Mouse (Mus musculus): ENCODE measurements around the gene Erich3. TPM values are rescaled to one million over a fixed set of nuclear protein-coding genes. Genes with fewer than 3 reads are reported as not detected.
"Not testable (repeated sequence)": the region's sequence is repeated elsewhere in the genome, so short reads cannot be mapped to it uniquely, and the experiment has no call there.

The Erich3 gene
- polyA plus RNA-seq (2015; fragmentation: Nextera tagmentation; extraction: Ambion mirVana), result not detected in 2 replicates

DNA sequence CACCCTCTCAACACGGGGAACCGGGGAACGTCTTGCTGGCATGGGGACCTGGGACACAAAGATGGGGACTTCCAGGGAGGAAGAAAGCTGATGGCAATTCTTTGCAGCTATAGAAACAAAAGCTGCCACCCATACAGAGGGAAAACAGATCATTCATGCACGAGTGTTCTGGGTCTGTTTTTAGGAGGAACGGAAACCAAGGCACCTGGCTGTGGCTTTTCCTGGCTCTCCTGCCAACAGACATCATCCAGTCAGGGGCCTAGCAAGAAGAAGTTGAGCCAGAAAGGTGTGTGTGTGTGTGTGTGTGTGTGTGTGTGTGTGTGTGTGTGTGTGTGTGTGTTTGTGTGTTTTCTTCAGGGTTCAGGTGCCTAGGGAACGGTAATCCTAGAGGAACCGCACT is at the start of gene Erich3:
Gene Erich3 (plus strand): TSS at position 315 of the 400 bp plus-strand sequence.
- H3K9ac ChIP-seq, result no peak within 1 kb of the TSS
- H3K27me3 ChIP-seq, result peaks cover 31% of the 10 kb centered on the region
- no peak for ATAC-seq (ENCODE audit: insufficient read depth)
- H3K4me1 ChIP-seq (replicated peaks), result no peaks in the 10 kb centered on the region
- no peak within 1 kb of the TSS for H3K27ac ChIP-seq (replicated peaks)
- no peaks in the 10 kb centered on the region for H3K9me3 ChIP-seq (replicated peaks)
- 29% methylated on average over 7 of the region's 7 CpGs for WGBS (ENCODE audit: insufficient replicate concordance)
- no peak within 1 kb of the TSS for H3K4me3 ChIP-seq (replicated peaks)
- no peaks in the 10 kb centered on the region for H3K36me3 ChIP-seq (replicated peaks)
- no peak within 1 kb of the TSS; the same call in 1 of the 2 replicates for H3K4me2 ChIP-seq

DNA sequence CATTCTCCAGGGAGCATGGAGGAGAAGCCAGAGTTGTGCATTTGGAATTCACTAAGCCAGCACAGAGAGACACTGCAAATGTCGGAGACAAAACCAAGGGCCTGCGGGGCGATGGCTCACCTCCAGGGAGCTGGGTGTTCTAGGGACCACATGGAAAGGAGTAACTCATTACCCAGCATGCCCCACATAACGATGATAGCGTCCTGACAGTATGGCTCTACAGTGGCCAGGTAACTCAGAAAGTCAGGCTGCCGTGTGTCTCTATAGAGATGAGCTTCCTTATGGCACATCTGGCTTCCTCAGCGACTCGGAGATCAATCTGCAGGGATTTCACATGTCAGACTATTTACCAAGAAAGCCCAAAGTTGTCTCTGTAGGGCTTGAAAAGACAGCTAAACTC is 48.9 kb upstream of the Erich3 start:
- no peaks in the 10 kb centered on the region for H3K27me3 ChIP-seq
- no peak overlapping the region for H3K9ac ChIP-seq
- H3K36me3 ChIP-seq (replicated peaks), result peaks cover 22% of the 10 kb centered on the region
- no peak overlapping the region for H3K4me3 ChIP-seq (replicated peaks)
- H3K27ac ChIP-seq (replicated peaks), result no peak overlapping the region
- H3K9me3 ChIP-seq (replicated peaks), result no peaks in the 10 kb centered on the region
- no peak for ATAC-seq (ENCODE audit: insufficient read depth)
- H3K4me1 ChIP-seq (replicated peaks), result no peaks in the 10 kb centered on the region
- WGBS (ENCODE audit: insufficient replicate concordance), result 75% methylated on average over 8 of the region's 8 CpGs
- H3K4me2 ChIP-seq, result no peak overlapping the region

GRCm38 (mm10) chr3:154615304-154615703 is 48.4 kb upstream of the Erich3 start:
- H3K27me3 ChIP-seq, result no peaks in the 10 kb centered on the region
- H3K4me3 ChIP-seq (replicated peaks), result no peak overlapping the region
- no peak overlapping the region for H3K27ac ChIP-seq (replicated peaks)
- H3K9ac ChIP-seq, result no peak overlapping the region
- no peaks in the 10 kb centered on the region for H3K4me1 ChIP-seq (replicated peaks)
- H3K36me3 ChIP-seq (replicated peaks), result peaks cover 22% of the 10 kb centered on the region
- 72% methylated on average over 7 of the region's 7 CpGs for WGBS (ENCODE audit: insufficient replicate concordance)
- H3K9me3 ChIP-seq (replicated peaks), result no peaks in the 10 kb centered on the region
- ATAC-seq (ENCODE audit: insufficient read depth), result no peak
- no peak overlapping the region for H3K4me2 ChIP-seq

- Histone ChIP-seq H3K27me3 (no peaks in the 10 kb centered on the region), H3K27ac (replicated peaks) (no peak overlapping the region), H3K4me1 (replicated peaks) (no peaks in the 10 kb centered on the region), H3K9ac (no peak overlapping the region), H3K4me3 (replicated peaks) (no peak overlapping the region), H3K9me3 (replicated peaks) (no peaks in the 10 kb centered on the region), H3K36me3 (replicated peaks) (peaks cover 20% of the 10 kb centered on the region), H3K4me2 (no peak overlapping the region)
- no peak for ATAC-seq (ENCODE audit: insufficient read depth)
- 58% methylated on average over 4 of the region's 4 CpGs for WGBS (ENCODE audit: insufficient replicate concordance)
Measured at GRCm38 (mm10) chr3:154616106-154616505, 47.6 kb upstream of the Erich3 start.

DNA sequence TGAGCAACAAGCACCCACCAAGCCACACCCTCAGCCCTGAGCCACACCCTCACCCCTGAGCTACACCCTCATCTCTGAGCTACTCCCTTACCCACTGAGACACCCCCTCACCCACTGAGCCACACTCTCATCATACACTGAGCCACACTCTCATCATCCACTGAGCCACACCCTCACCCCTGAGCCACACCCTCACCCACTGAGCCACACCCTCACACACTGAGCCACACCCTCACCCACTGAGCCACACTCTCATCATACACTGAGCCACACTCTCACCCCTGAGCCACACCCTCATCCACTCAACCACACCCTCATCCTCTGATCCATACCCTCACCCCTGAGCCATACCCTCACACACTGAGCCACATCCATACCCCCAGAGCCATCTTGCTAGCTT is 35.4 kb upstream of the Erich3 start:
- H3K4me2 ChIP-seq, result no peak overlapping the region
- no peaks in the 10 kb centered on the region for H3K9me3 ChIP-seq (replicated peaks)
- H3K4me1 ChIP-seq (replicated peaks), result peaks cover 6% of the 10 kb centered on the region
- no peaks in the 10 kb centered on the region for H3K36me3 ChIP-seq (replicated peaks)
- H3K4me3 ChIP-seq (replicated peaks), result no peak overlapping the region
- H3K27me3 ChIP-seq, result no peaks in the 10 kb centered on the region
- H3K27ac ChIP-seq (replicated peaks), result no peak overlapping the region
- ATAC-seq (ENCODE audit: insufficient read depth), result peak; percentile 73
- H3K9ac ChIP-seq, result no peak overlapping the region

GRCm38 (mm10) chr3:154631281-154631680 is 32.4 kb upstream of the Erich3 start:
- H3K4me3 ChIP-seq (replicated peaks); ATAC-seq (ENCODE audit: insufficient read depth); H3K27ac ChIP-seq (replicated peaks); H3K36me3 ChIP-seq (replicated peaks); H3K9ac ChIP-seq; H3K27me3 ChIP-seq; H3K4me2 ChIP-seq; H3K4me1 ChIP-seq (replicated peaks); H3K9me3 ChIP-seq (replicated peaks): not testable (repeated sequence)
- 69% methylated on average over 2 of the region's 2 CpGs for WGBS (ENCODE audit: insufficient replicate concordance)

GRCm38 (mm10) chr3:154633091-154633490 is 30.6 kb upstream of the Erich3 start:
- no peaks in the 10 kb centered on the region for H3K27me3 ChIP-seq
- peaks cover 6% of the 10 kb centered on the region for H3K4me1 ChIP-seq (replicated peaks)
- H3K36me3 ChIP-seq (replicated peaks), result no peaks in the 10 kb centered on the region
- no peak overlapping the region for H3K4me2 ChIP-seq
- WGBS (ENCODE audit: insufficient replicate concordance), result 65% methylated on average over 5 of the region's 5 CpGs
- H3K27ac ChIP-seq (replicated peaks), result no peak overlapping the region
- ATAC-seq (ENCODE audit: insufficient read depth), result no peak
- H3K9ac ChIP-seq, result no peak overlapping the region
- no peak overlapping the region for H3K4me3 ChIP-seq (replicated peaks)
- H3K9me3 ChIP-seq (replicated peaks), result no peaks in the 10 kb centered on the region

- 50% methylated on average over 29 of the region's 29 CpGs for WGBS (ENCODE audit: insufficient replicate concordance)
- 0 out of 2 replicates have a peak overlapping the region, but pooled peaks have one; percentile 7 for H3K4me2 ChIP-seq
- H3K36me3 ChIP-seq (replicated peaks), result no peaks in the 10 kb centered on the region
- H3K4me1 ChIP-seq (replicated peaks), result no peaks in the 10 kb centered on the region
- no peaks in the 10 kb centered on the region for H3K27me3 ChIP-seq
- no peaks in the 10 kb centered on the region for H3K9me3 ChIP-seq (replicated peaks)
- ATAC-seq (ENCODE audit: insufficient read depth), result no peak
- no peak overlapping the region for H3K4me3 ChIP-seq (replicated peaks)
- H3K9ac ChIP-seq, result no peak overlapping the region
- H3K27ac ChIP-seq (replicated peaks), result no peak overlapping the region
Measured at GRCm38 (mm10) chr3:154646638-154647442, 16.8 kb upstream of the Erich3 start.

- Histone ChIP-seq H3K9me3 (replicated peaks) (no peaks in the 10 kb centered on the region), H3K9ac (no peak overlapping the region), H3K4me3 (replicated peaks) (no peak overlapping the region), H3K27me3 (no peaks in the 10 kb centered on the region), H3K36me3 (replicated peaks) (no peaks in the 10 kb centered on the region), H3K27ac (replicated peaks) (no peak overlapping the region), H3K4me2 (0 out of 2 replicates have a peak overlapping the region, but pooled peaks have one; percentile 7), H3K4me1 (replicated peaks) (no peaks in the 10 kb centered on the region)
- no peak for ATAC-seq (ENCODE audit: insufficient read depth)
- WGBS (ENCODE audit: insufficient replicate concordance), result 54% methylated on average over 7 of the region's 7 CpGs
Measured at GRCm38 (mm10) chr3:154647443-154647780, 16.2 kb upstream of the Erich3 start.

- no peak for ATAC-seq (ENCODE audit: insufficient read depth)
- no peak overlapping the region for H3K27ac ChIP-seq (replicated peaks)
- H3K36me3 ChIP-seq (replicated peaks), result no peaks in the 10 kb centered on the region
- H3K27me3 ChIP-seq, result no peaks in the 10 kb centered on the region
- no peaks in the 10 kb centered on the region for H3K9me3 ChIP-seq (replicated peaks)
- no peak overlapping the region for H3K4me2 ChIP-seq
- H3K4me1 ChIP-seq (replicated peaks), result no peaks in the 10 kb centered on the region
- WGBS (ENCODE audit: insufficient replicate concordance), result 68% methylated on average over 20 of the region's 20 CpGs
- no peak overlapping the region for H3K4me3 ChIP-seq (replicated peaks)
- no peak overlapping the region for H3K9ac ChIP-seq
Measured at GRCm38 (mm10) chr3:154649411-154650285, 14.0 kb upstream of the Erich3 start.

DNA sequence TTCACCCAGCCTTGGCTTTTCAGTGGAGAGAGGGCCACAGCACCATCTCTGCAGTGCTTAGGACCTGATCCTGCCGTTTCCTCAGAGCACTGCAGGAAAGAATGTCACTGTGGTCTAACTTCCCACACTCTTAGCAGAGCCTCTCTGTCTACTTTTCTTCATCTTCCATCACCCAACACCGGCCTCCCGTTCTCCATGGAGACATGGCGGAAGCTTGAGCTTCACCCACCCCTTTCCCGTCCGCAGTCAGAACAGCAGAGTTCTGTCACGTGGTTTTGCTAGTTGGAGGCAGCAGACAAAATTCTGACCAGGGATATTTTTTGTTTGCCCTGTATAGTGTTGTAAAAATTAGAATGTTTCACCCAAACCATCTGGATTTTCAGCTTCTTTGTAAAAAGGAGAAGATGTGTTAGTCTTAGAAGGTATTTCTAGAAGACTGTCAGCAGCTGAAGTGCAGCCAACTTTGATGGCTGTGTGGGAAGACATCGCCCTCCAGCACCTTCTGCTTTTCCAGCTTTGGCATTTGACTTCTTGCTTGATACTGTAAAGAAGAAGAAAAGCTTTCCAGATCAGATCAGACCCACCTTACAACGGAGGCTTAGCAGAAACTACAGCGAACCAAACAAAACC is 12.4 kb upstream of the Erich3 start:
- H3K36me3 ChIP-seq (replicated peaks), result no peaks in the 10 kb centered on the region
- H3K4me1 ChIP-seq (replicated peaks), result no peaks in the 10 kb centered on the region
- H3K4me2 ChIP-seq, result no peak overlapping the region
- ATAC-seq (ENCODE audit: insufficient read depth), result no peak
- H3K9me3 ChIP-seq (replicated peaks), result no peaks in the 10 kb centered on the region
- WGBS (ENCODE audit: insufficient replicate concordance), result 57% methylated on average over 10 of the region's 10 CpGs
- H3K9ac ChIP-seq, result no peak overlapping the region
- no peak overlapping the region for H3K27ac ChIP-seq (replicated peaks)
- no peak overlapping the region for H3K4me3 ChIP-seq (replicated peaks)
- H3K27me3 ChIP-seq, result no peaks in the 10 kb centered on the region
